Mouse (Mus musculus) B cell, adult 2 months (primary cell): ENCODE results near the gene Actl6a.
"Not testable (repeated sequence)": the region's sequence is repeated elsewhere in the genome, so short reads cannot be mapped to it uniquely, and the experiment has no call there.

ENCODE experiments used
- DNase-seq, 2 experiments: peaks; one replicate each; pipeline ENCODE4 v3.0.0; 2022

Actl6a gene

GRCm38 (mm10) chr3:32694737-32695582 lies 11.1 kb upstream of the Actl6a start:
- DNase-seq = no peak

GRCm38 (mm10) chr3:32695583-32695980 lies 10.5 kb upstream of the Actl6a start:
- DNase-seq = no peak

- DNase-seq = peak; percentile 90 to 91
Observed at GRCm38 (mm10) chr3:32698228-32698863, 7.8 kb upstream of the Actl6a start.

- not testable (repeated sequence) for DNase-seq
Observed at GRCm38 (mm10) chr3:32704021-32704420, 2.1 kb upstream of the Actl6a start.

GRCm38 (mm10) chr3:32704632-32705031 lies 1.5 kb upstream of the Actl6a start:
- not testable (repeated sequence) for DNase-seq

GRCm38 (mm10) chr3:32708052-32708367 lies 1.9 kb downstream of the Actl6a start:
- no peak for DNase-seq

GRCm38 (mm10) chr3:32708368-32709231 lies 2.5 kb downstream of the Actl6a start:
- DNase-seq = peak; percentile 99 to 100

GRCm38 (mm10) chr3:32709388-32709787 lies 3.3 kb downstream of the Actl6a start:
- no peak for DNase-seq

GRCm38 (mm10) chr3:32713711-32714110 lies 7.6 kb downstream of the Actl6a start:
- no peak for DNase-seq

GRCm38 (mm10) chr3:32717403-32717802 lies 11.3 kb downstream of the Actl6a start:
- DNase-seq = not testable (repeated sequence)

GRCm38 (mm10) chr3:32718271-32718670 lies 12.2 kb downstream of the Actl6a start:
- no peak for DNase-seq

GRCm38 (mm10) chr3:32724191-32724590 lies 18.1 kb downstream of the Actl6a start:
- DNase-seq = no peak

- DNase-seq = no peak
Observed at GRCm38 (mm10) chr3:32725951-32726350, 19.9 kb downstream of the Actl6a start.

- no peak for DNase-seq
Observed at GRCm38 (mm10) chr3:32727861-32728260, 21.8 kb downstream of the Actl6a start.

GRCm38 (mm10) chr3:32736244-32737171 lies 30.4 kb downstream of the Actl6a start, which contains the start of gene Ndufb5:
Gene Ndufb5 (plus strand): TSS chr3:32736990.
- peak; percentile 95 to 97 for DNase-seq

- DNase-seq = no peak
Observed at GRCm38 (mm10) chr3:32737172-32737655, 31.1 kb downstream of the Actl6a start, which contains the start of gene Mrpl47. Gene Mrpl47 (minus strand): TSS chr3:32737605.

- DNase-seq = no peak
Observed at GRCm38 (mm10) chr3:32738549-32738948, 32.5 kb downstream of the Actl6a start.

GRCm38 (mm10) chr3:32742276-32742780 lies 36.2 kb downstream of the Actl6a start:
- DNase-seq = no peak

- DNase-seq = no peak
Observed at GRCm38 (mm10) chr3:32745001-32745400, 38.9 kb downstream of the Actl6a start.

GRCm38 (mm10) chr3:32745426-32745825 lies 39.3 kb downstream of the Actl6a start:
- not testable (repeated sequence) for DNase-seq

- DNase-seq = no peak
Observed at GRCm38 (mm10) chr3:32748384-32748783, 42.3 kb downstream of the Actl6a start.
